Mouse (Mus musculus): ENCODE results near the gene Cd72. TPM values are rescaled to one million over a fixed set of nuclear protein-coding genes. Genes with fewer than 3 reads are reported as not detected.
A peak's percentile ranks its signal among the peaks of the same experiment; 100 is the strongest.
"Not testable (repeated sequence)": the region's sequence is repeated elsewhere in the genome, so short reads cannot be mapped to it uniquely, and the experiment has no call there.

The Cd72 gene
- polyA plus RNA-seq, 1 experiment from 2014 or later, result 7.9 TPM

DNA sequence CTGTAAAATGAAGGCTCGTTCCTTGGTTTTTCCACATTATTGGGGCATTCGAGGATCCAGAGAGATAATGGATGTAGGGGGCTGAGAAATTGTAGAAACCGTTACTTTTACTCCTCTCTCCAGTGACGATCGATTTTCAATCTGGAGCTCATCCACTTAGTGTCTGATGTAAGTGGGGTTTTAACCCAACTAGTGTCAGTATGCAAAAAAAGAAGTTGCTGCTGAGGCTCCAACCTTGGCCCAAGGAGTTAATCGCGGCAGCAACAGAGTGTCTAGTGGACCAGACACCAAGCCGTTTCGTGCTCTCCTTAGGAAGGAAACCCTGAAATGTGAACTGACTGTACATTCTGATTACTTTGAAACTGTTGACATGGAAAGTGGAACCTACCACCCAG lies 39.4 kb upstream of the Cd72 start:
- H3K9ac ChIP-seq (replicated peaks; ENCODE audit: low read length), result peak overlapping the region; percentile 80
- peak overlapping the region; percentile 56 for H3K4me2 ChIP-seq (ENCODE audit: low read length)
- DNase-seq (peak; percentile 54), ATAC-seq (ENCODE audit: low FRiP score, low TSS enrichment) (no peak)
- no peaks in the 10 kb centered on the region for H3K36me3 ChIP-seq (ENCODE audit: control insufficient read depth, insufficient read depth, low read length)
- H3K4me3 ChIP-seq (replicated peaks; ENCODE audit: low read depth, low read length), result peak overlapping the region; percentile 74
- H3K27ac ChIP-seq (replicated peaks; ENCODE audit: low read depth, low read length), result peak overlapping the region; percentile 93
- peaks cover 3% of the 10 kb centered on the region; the same call in 1 of the 2 replicates for H3K9me3 ChIP-seq (ENCODE audit: control insufficient read depth, low read length)
- 3% methylated on average over 9 of the region's 9 CpGs for WGBS
- H3K27me3 ChIP-seq (ENCODE audit: control insufficient read depth, insufficient read depth, low read length), result no peaks in the 10 kb centered on the region
- H3K4me1 ChIP-seq (ENCODE audit: control insufficient read depth, insufficient read depth, low read length), result peaks cover 13% of the 10 kb centered on the region

DNA sequence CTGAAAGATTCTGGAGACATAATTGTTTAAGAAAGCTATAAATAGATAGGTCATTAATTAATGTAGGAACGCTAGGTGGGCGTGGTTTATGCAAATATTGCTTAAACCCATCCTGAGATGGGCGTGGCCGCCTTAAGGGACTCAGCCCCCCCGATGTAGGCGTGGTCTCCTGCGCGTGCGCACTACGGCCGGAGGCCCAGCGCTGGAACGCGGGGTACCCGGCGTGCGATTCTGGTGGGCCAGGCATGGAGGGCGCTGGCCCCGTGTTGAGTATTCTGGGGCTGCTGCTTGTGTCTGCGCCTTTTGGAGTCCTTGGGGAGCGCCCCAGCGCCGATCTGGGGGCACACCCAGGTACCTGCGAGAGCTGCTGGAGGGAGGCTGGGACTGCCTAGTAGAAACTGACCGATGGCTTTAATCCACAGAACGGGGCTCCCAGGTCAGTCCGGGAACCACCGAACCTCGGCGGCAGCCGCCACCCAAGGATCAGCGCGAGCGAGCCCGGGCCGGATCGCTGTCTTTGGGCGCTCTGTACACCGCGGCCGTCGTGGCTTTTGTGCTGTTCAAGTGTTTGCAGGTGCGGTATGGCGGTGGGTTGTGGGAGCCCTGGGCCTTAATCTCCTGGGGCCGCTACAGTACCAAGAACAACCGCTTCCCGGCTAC lies 38.9 kb upstream of the Cd72 start:
- no peaks in the 10 kb centered on the region for H3K36me3 ChIP-seq (ENCODE audit: control insufficient read depth, insufficient read depth, low read length)
- under 1% methylated on average over 47 of the region's 47 CpGs for WGBS
- peak overlapping the region; percentile 93 for H3K27ac ChIP-seq (replicated peaks; ENCODE audit: low read depth, low read length)
- peak overlapping the region; percentile 74 for H3K4me3 ChIP-seq (replicated peaks; ENCODE audit: low read depth, low read length)
- peak overlapping the region; percentile 56 for H3K4me2 ChIP-seq (ENCODE audit: low read length)
- H3K27me3 ChIP-seq (ENCODE audit: control insufficient read depth, insufficient read depth, low read length), result no peaks in the 10 kb centered on the region
- peaks cover 13% of the 10 kb centered on the region for H3K4me1 ChIP-seq (ENCODE audit: control insufficient read depth, insufficient read depth, low read length)
- ATAC-seq (ENCODE audit: low FRiP score, low TSS enrichment) (peak; percentile 90), DNase-seq (peak; percentile 100)
- peaks cover 3% of the 10 kb centered on the region; the same call in 1 of the 2 replicates for H3K9me3 ChIP-seq (ENCODE audit: control insufficient read depth, low read length)
- peak overlapping the region; percentile 80 for H3K9ac ChIP-seq (replicated peaks; ENCODE audit: low read length)

GRCm38 (mm10) chr4:43492821-43493185 lies 38.4 kb upstream of the Cd72 start, which contains the start of gene Ccdc107:
Gene Ccdc107 (plus strand): TSS chr4:43492900.
- WGBS, result under 1% methylated on average over 25 of the region's 25 CpGs

GRCm38 (mm10) chr4:43492101-43492820 lies 37.8 kb upstream of the Cd72 start:
- no peaks in the 10 kb centered on the region for H3K27me3 ChIP-seq (ENCODE audit: control insufficient read depth, insufficient read depth, low read length)
- WGBS, result 44% methylated on average over 12 of the region's 12 CpGs
- H3K4me3 ChIP-seq (replicated peaks; ENCODE audit: low read depth, low read length), result peak overlapping the region; percentile 74
- peak overlapping the region; percentile 56 for H3K4me2 ChIP-seq (ENCODE audit: low read length)
- H3K4me1 ChIP-seq (ENCODE audit: control insufficient read depth, insufficient read depth, low read length), result peaks cover 13% of the 10 kb centered on the region
- peak overlapping the region; percentile 93 for H3K27ac ChIP-seq (replicated peaks; ENCODE audit: low read depth, low read length)
- no peaks in the 10 kb centered on the region for H3K36me3 ChIP-seq (ENCODE audit: control insufficient read depth, insufficient read depth, low read length)
- ATAC-seq (ENCODE audit: low FRiP score, low TSS enrichment), result no peak; the same call in 1 of the 2 replicates
- peaks cover 3% of the 10 kb centered on the region; the same call in 1 of the 2 replicates for H3K9me3 ChIP-seq (ENCODE audit: control insufficient read depth, low read length)
- DNase-seq, result no peak
- H3K9ac ChIP-seq (replicated peaks; ENCODE audit: low read length), result no peak overlapping the region

More at GRCm38 (mm10) chr4:43492821-43493185, 38.4 kb upstream of the Cd72 start, which contains the start of gene Ccdc107:
- Histone ChIP-seq H3K4me1 (ENCODE audit: control insufficient read depth, insufficient read depth, low read length) (peaks cover 13% of the 10 kb centered on the region), H3K9me3 (ENCODE audit: control insufficient read depth, low read length) (peaks cover 3% of the 10 kb centered on the region; the same call in 1 of the 2 replicates), H3K36me3 (ENCODE audit: control insufficient read depth, insufficient read depth, low read length) (no peaks in the 10 kb centered on the region), H3K4me2 (ENCODE audit: low read length) (peak within 1 kb of the TSS; percentile 56), H3K4me3 (replicated peaks; ENCODE audit: low read depth, low read length) (peak within 1 kb of the TSS; percentile 74), H3K27ac (replicated peaks; ENCODE audit: low read depth, low read length) (peak within 1 kb of the TSS; percentile 93), H3K9ac (replicated peaks; ENCODE audit: low read length) (peak within 1 kb of the TSS; percentile 80), H3K27me3 (ENCODE audit: control insufficient read depth, insufficient read depth, low read length) (no peaks in the 10 kb centered on the region)
- ATAC-seq (ENCODE audit: low FRiP score, low TSS enrichment), result peak; percentile 98
- DNase-seq, result peak; percentile 97

DNA sequence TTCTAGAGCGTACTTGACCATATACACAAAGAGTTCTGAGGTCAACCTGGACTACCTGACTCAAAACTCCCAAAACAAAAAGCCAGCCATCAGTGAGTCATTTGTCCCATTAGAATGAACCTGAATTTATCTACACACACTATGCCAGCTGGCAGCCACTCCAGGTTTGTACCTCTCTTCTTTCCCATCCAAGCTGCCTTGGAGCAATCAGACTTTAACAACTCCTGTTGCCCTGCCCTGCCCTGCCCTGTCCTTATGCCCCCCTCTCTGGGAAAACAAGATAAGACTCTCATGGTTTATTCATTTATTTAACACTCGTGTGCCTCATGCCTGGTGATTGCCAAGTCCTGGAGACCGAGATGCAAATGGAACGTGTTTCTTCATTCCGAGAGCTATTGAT lies 36.4 kb upstream of the Cd72 start:
- Histone ChIP-seq H3K27ac (replicated peaks; ENCODE audit: low read depth, low read length) (no peak overlapping the region), H3K27me3 (ENCODE audit: control insufficient read depth, insufficient read depth, low read length) (no peaks in the 10 kb centered on the region), H3K9me3 (ENCODE audit: control insufficient read depth, low read length) (peaks cover 3% of the 10 kb centered on the region; the same call in 1 of the 2 replicates), H3K9ac (replicated peaks; ENCODE audit: low read length) (no peak overlapping the region), H3K4me1 (ENCODE audit: control insufficient read depth, insufficient read depth, low read length) (peaks cover 13% of the 10 kb centered on the region), H3K4me2 (ENCODE audit: low read length) (no peak overlapping the region), H3K36me3 (ENCODE audit: control insufficient read depth, insufficient read depth, low read length) (no peaks in the 10 kb centered on the region), H3K4me3 (replicated peaks; ENCODE audit: low read depth, low read length) (no peak overlapping the region)
- 78% methylated on average over 5 of the region's 5 CpGs for WGBS
- DNase-seq (no peak), ATAC-seq (ENCODE audit: low FRiP score, low TSS enrichment) (no peak)

DNA sequence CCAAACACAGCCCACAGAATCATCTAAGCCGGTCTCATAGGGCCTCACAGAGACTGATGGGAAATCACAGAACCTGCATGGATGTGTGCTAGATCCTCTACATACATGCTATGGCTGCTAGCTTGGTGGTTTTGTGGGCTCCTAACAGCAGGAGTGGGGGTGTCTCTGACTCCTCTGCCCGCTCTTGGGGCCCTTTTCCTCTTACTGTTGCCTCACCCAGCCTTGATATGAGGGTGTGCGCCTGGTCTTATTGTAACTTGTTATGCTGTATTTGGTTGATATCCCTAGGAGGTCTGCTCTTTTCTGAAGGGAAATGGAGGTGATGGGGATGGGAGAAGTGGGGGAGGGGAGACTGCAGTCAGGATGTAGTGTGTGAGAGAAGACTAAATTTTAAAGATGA lies 35.2 kb upstream of the Cd72 start:
- peaks cover 3% of the 10 kb centered on the region; the same call in 1 of the 2 replicates for H3K9me3 ChIP-seq (ENCODE audit: control insufficient read depth, low read length)
- H3K9ac ChIP-seq (replicated peaks; ENCODE audit: low read length), result no peak overlapping the region
- H3K27me3 ChIP-seq (ENCODE audit: control insufficient read depth, insufficient read depth, low read length), result no peaks in the 10 kb centered on the region
- H3K4me1 ChIP-seq (ENCODE audit: control insufficient read depth, insufficient read depth, low read length), result peaks cover 7% of the 10 kb centered on the region
- 92% methylated on average over 3 of the region's 3 CpGs for WGBS
- H3K4me2 ChIP-seq (ENCODE audit: low read length), result no peak overlapping the region
- no peaks in the 10 kb centered on the region for H3K36me3 ChIP-seq (ENCODE audit: control insufficient read depth, insufficient read depth, low read length)
- ATAC-seq (ENCODE audit: low FRiP score, low TSS enrichment) (no peak), DNase-seq (no peak)
- H3K4me3 ChIP-seq (replicated peaks; ENCODE audit: low read depth, low read length), result no peak overlapping the region
- H3K27ac ChIP-seq (replicated peaks; ENCODE audit: low read depth, low read length), result no peak overlapping the region

GRCm38 (mm10) chr4:43485666-43486065 lies 31.2 kb upstream of the Cd72 start:
- not testable (repeated sequence) for DNase-seq; H3K36me3 ChIP-seq (ENCODE audit: control insufficient read depth, insufficient read depth, low read length); ATAC-seq (ENCODE audit: low FRiP score, low TSS enrichment); H3K27me3 ChIP-seq (ENCODE audit: control insufficient read depth, insufficient read depth, low read length); H3K9me3 ChIP-seq (ENCODE audit: control insufficient read depth, low read length); H3K27ac ChIP-seq (replicated peaks; ENCODE audit: low read depth, low read length); H3K4me3 ChIP-seq (replicated peaks; ENCODE audit: low read depth, low read length); H3K9ac ChIP-seq (replicated peaks; ENCODE audit: low read length); H3K4me2 ChIP-seq (ENCODE audit: low read length); H3K4me1 ChIP-seq (ENCODE audit: control insufficient read depth, insufficient read depth, low read length)
- WGBS, result 90% methylated on average over 5 of the region's 5 CpGs

- ATAC-seq (ENCODE audit: low FRiP score, low TSS enrichment) (no peak), DNase-seq (no peak)
- H3K4me3 ChIP-seq (replicated peaks; ENCODE audit: low read depth, low read length), result no peak within 1 kb of the TSS
- no peaks in the 10 kb centered on the region for H3K9me3 ChIP-seq (ENCODE audit: control insufficient read depth, low read length)
- H3K27me3 ChIP-seq (ENCODE audit: control insufficient read depth, insufficient read depth, low read length), result no peaks in the 10 kb centered on the region
- WGBS, result 60% methylated on average over 12 of the region's 12 CpGs
- H3K4me1 ChIP-seq (ENCODE audit: control insufficient read depth, insufficient read depth, low read length), result no peaks in the 10 kb centered on the region
- no peaks in the 10 kb centered on the region for H3K36me3 ChIP-seq (ENCODE audit: control insufficient read depth, insufficient read depth, low read length)
- H3K4me2 ChIP-seq (ENCODE audit: low read length), result no peak within 1 kb of the TSS
- no peak within 1 kb of the TSS for H3K27ac ChIP-seq (replicated peaks; ENCODE audit: low read depth, low read length)
- no peak within 1 kb of the TSS for H3K9ac ChIP-seq (replicated peaks; ENCODE audit: low read length)
Measured at GRCm38 (mm10) chr4:43483535-43484091, 29.2 kb upstream of the Cd72 start, which contains the start of gene Sit1. Gene Sit1 (minus strand): TSS chr4:43483734.
